Mouse (Mus musculus): ENCODE results near the gene Lrrc8a.

DNA sequence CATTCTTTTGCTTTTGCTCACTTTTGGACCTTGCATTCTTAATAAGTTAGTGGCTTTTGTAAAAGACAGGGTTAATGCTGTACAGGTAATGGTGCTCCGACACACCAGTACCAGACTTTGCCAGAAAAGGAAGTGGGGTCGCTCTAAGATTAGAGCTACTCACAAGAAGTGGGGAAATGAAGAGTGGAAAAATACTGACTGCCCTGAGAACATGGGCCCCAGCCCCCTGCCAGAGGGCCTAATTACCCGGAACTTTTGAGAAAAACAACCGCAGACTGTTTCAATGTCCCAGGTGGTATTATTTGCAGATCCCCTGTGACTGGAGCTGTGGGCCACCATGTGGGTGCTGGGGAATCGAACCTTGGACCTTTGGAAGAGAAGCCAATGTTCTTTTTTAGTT is 1.9 kb upstream of the Lrrc8a start:
- TF ChIP-seq POLR2A (IDR thresholded peaks at IDR 0.05; ENCODE audit: low read depth, low read length) (no peak), CTCF (conservative IDR thresholded peaks at IDR 0.05; ENCODE audit: insufficient read depth, insufficient read length, low read depth, low read length) (no peak)

Data from kidney, adult 2 months (tissue).